Mouse (Mus musculus) left cerebral cortex, adult 6 months (tissue): ENCODE data around the gene Odf3l2. TPM values are rescaled to one million over a fixed set of nuclear protein-coding genes. Genes with fewer than 3 reads are reported as not detected.

Source experiments
- long read RNA-seq, 2 experiments: library from polyadenylated mRNA; unstranded; transcript quantifications; one replicate each; pipeline ENCODE4 v2.0.0; 2019 to 2020
- polyA plus RNA-seq: library from polyadenylated mRNA; unstranded; fragments of <200 nt; fragmentation: Nextera tagmentation; gene quantifications from 2 replicates; pipeline ENCODE4 v1.2.3, GENCODE M21; 2021

Gene Odf3l2
- 0.27 and 0.31 TPM in 2 replicates for polyA plus RNA-seq
- long read RNA-seq, experiment 1: 0 reads
- long read RNA-seq, experiment 2, partial matches to known transcripts: 0 of 1 reads
- long read RNA-seq, experiment 2, other reads (novel, unspliced or antisense): 1 of 1 reads

GRCm38 (mm10) chr10:79645711-79646110 lies at the start of gene Odf3l2:
Gene Odf3l2, minus strand, starts transcription at chr10:79645738.

GRCm38 (mm10) chr10:79688720-79689119 lies 43.2 kb upstream of the Odf3l2 start, which contains the start of gene Gzmm:
Gene Gzmm, plus strand, starts transcription at chr10:79689020.

GRCm38 (mm10) chr10:79681591-79682245 lies 36.2 kb upstream of the Odf3l2 start, which contains the start of gene Cdc34:
Gene Cdc34, plus strand, starts transcription at chr10:79682195.

GRCm38 (mm10) chr10:79668771-79669575 lies 23.4 kb upstream of the Odf3l2 start, which contains the start of gene Tpgs1:
Gene Tpgs1, plus strand, starts transcription at chr10:79669369.

GRCm38 (mm10) chr10:79664131-79664665 lies 18.7 kb upstream of the Odf3l2 start, which contains the start of gene Madcam1:
Gene Madcam1, plus strand, starts transcription at chr10:79664559.

GRCm38 (mm10) chr10:79637128-79638110 lies 8.1 kb downstream of the Odf3l2 start, which contains the start of gene Shc2:
Gene Shc2, minus strand, starts transcription at chr10:79637918.

GRCm38 (mm10) chr10:79613578-79614304 lies 31.8 kb downstream of the Odf3l2 start, which contains the start of gene C2cd4c:
Gene C2cd4c, minus strand, starts transcription at chr10:79614025.

Other genes starting within 250 kb of the Odf3l2 start
- not detected in 2 replicates for gene Vmn2r83, start 177.0 kb downstream of the Odf3l2 start, polyA plus RNA-seq
- gene Plpp2, start 111.9 kb downstream of the Odf3l2 start, polyA plus RNA-seq: 6.0 and 8.3 TPM in 2 replicates
- 23.5 and 23.7 TPM in 2 replicates for gene Mier2, start 90.5 kb downstream of the Odf3l2 start, polyA plus RNA-seq
- 1.4 and 2.3 TPM in 2 replicates for gene Theg, start 58.4 kb downstream of the Odf3l2 start, polyA plus RNA-seq
- gene C2cd4c, start 31.7 kb downstream of the Odf3l2 start, polyA plus RNA-seq: 0.83 and 1.3 TPM in 2 replicates
- 2.0 and 14.5 TPM in 2 replicates for gene Shc2, start 7.8 kb downstream of the Odf3l2 start, polyA plus RNA-seq
- not detected in 2 replicates for gene Madcam1, start 18.8 kb upstream of the Odf3l2 start, polyA plus RNA-seq
- 153 and 198 TPM in 2 replicates for gene Tpgs1, start 23.6 kb upstream of the Odf3l2 start, polyA plus RNA-seq
- gene Cdc34, start 36.5 kb upstream of the Odf3l2 start, polyA plus RNA-seq: 20.2 and 34.0 TPM in 2 replicates
- 0.33 and 0.59 TPM in 2 replicates for gene Gzmm, start 43.3 kb upstream of the Odf3l2 start, polyA plus RNA-seq
- gene Bsg, start 58.8 kb upstream of the Odf3l2 start, polyA plus RNA-seq: 1,192 and 1,209 TPM in 2 replicates
- gene Hcn2, start 70.9 kb upstream of the Odf3l2 start, polyA plus RNA-seq: 2.8 and 11.0 TPM in 2 replicates
- gene Polrmt, start 100.8 kb upstream of the Odf3l2 start, polyA plus RNA-seq: 16.1 and 23.3 TPM in 2 replicates
- 5.9 and 7.2 TPM in 2 replicates for gene Fgf22, start 109.3 kb upstream of the Odf3l2 start, polyA plus RNA-seq
- 8.2 and 82.8 TPM in 2 replicates for gene Rnf126, start 121.2 kb upstream of the Odf3l2 start, polyA plus RNA-seq
- gene Fstl3, start 131.5 kb upstream of the Odf3l2 start, polyA plus RNA-seq: 1.2 and 1.8 TPM in 2 replicates
- 1.1 and 2.3 TPM in 2 replicates for gene Prss57, start 145.2 kb upstream of the Odf3l2 start, polyA plus RNA-seq
- 53.6 and 165 TPM in 2 replicates for gene Palm, start 147.8 kb upstream of the Odf3l2 start, polyA plus RNA-seq
- gene Misp, start 175.3 kb upstream of the Odf3l2 start, polyA plus RNA-seq: 0.13 and 0.25 TPM in 2 replicates
- gene Ptbp1, start 208.7 kb upstream of the Odf3l2 start, polyA plus RNA-seq: 15.2 and 16.7 TPM in 2 replicates
- 5.8 and 7.2 TPM in 2 replicates for gene Prtn3, start 228.7 kb upstream of the Odf3l2 start, polyA plus RNA-seq
- 33.9 and 47.5 TPM in 2 replicates for gene Plppr3, start 228.9 kb upstream of the Odf3l2 start, polyA plus RNA-seq
- gene Elane, start 240.5 kb upstream of the Odf3l2 start, polyA plus RNA-seq: not detected in 2 replicates
- not detected in 2 replicates for gene Cfd, start 245.1 kb upstream of the Odf3l2 start, polyA plus RNA-seq